Mouse (Mus musculus): ENCODE data around the gene Tspan9. TPM values are rescaled to one million over a fixed set of nuclear protein-coding genes. Genes with fewer than 3 reads are reported as not detected.

Gene Tspan9
- polyA plus RNA-seq, 1 experiment = 312 TPM

DNA sequence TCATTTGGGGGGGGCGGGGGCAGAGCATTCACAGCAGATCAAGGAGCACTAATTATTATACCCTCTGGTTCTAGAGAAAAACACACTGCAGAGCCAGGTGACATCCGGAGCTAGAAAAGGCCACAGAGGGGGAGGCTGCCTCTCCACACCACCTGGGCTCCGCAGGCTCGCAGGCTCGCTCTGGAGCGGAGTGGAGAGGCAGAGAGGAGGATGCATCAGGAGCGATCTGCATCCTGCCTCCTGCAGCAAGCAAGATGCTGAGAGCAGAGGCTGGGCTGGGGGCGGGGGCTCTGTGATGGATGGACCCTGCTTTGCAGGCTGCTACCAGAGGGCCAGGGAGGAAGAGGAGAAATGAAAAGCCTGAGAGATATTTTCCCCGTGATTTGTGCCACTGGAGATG lies 84.8 kb downstream of the Tspan9 start:
- H3K4me3 ChIP-seq (replicated peaks; ENCODE audit: extremely low read depth, low read depth, low read length) = no peak overlapping the region
- TF ChIP-seq CTCF (IDR thresholded peaks at IDR 0.05; ENCODE audit: insufficient read depth, low read length) (no peak), POLR2A (IDR thresholded peaks at IDR 0.05; ENCODE audit: borderline replicate concordance, extremely low read depth, low read depth, low read length) (no peak)
- H3K4me1 ChIP-seq (ENCODE audit: control insufficient read depth, insufficient read depth, low read length) = peaks cover 1% of the 10 kb centered on the region; the same call in 1 of the 2 replicates
- DNase-seq = no peak
- WGBS = 75% methylated on average over 9 of the region's 9 CpGs

DNA sequence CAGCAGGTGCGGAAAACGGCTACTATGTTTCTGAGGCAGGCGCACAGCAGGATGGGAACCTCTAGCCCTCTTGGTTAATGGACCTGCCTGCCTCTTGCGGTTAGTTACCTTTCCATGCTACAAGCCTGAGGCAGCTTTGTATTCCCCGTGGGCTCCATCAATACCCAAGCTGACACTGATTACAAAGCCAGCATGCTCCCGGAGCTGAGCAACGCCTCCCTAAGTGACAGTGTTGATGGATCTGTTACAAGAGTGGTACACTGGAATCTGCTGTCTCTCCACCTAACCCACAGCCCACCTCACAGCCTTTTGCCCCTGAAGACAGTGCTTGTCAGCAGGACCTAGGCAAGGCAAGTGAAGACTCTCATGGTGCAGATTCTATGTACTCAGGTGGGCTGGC lies 85.2 kb downstream of the Tspan9 start:
- peaks cover 4% of the 10 kb centered on the region; the same call in 1 of the 2 replicates for H3K4me1 ChIP-seq (ENCODE audit: control insufficient read depth, insufficient read depth, low read length)
- WGBS = 77% methylated on average over 7 of the region's 7 CpGs
- DNase-seq = no peak
- H3K4me3 ChIP-seq (replicated peaks; ENCODE audit: extremely low read depth, low read depth, low read length) = no peak overlapping the region
- TF ChIP-seq CTCF (IDR thresholded peaks at IDR 0.05; ENCODE audit: insufficient read depth, low read length) (no peak), POLR2A (IDR thresholded peaks at IDR 0.05; ENCODE audit: borderline replicate concordance, extremely low read depth, low read depth, low read length) (no peak)

DNA sequence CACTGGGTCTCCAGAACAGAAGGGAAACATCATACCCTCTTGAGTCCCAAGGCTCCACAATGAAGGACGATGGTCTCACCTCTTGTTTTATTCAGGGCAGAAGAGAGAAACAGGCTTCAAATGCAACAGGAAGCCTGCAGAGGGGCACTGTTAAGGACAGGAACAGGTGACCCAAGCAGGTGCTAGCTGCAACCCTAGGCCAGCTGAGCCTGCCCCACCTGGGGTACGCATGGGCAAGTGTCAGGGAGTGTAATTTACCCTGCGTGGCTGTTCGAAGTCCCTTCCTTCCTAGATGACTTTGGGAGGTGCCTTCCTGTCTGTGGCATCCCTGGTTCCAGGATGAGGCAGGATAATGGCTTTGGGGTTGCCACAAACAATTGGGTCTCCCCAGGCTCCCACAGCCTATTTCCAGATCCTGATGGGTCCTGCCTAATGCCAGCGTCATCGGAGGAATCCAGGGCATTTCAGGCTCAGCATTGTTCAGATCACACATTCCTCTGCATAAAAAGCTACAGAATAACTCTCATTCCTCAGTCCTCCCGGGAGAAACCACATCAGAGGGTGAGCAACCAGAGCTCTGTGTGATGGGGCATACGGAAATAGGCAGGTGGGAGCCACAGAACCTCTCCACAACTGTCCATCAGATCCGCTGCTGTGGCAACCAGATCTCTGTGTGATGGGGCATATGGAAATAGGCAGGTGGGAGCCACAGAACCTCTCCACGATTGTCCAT lies 90.2 kb downstream of the Tspan9 start:
- TF ChIP-seq CTCF (IDR thresholded peaks at IDR 0.05; ENCODE audit: insufficient read depth, low read length) (no peak), POLR2A (IDR thresholded peaks at IDR 0.05; ENCODE audit: borderline replicate concordance, extremely low read depth, low read depth, low read length) (no peak)
- no peak for DNase-seq
- WGBS = 59% methylated on average over 10 of the region's 10 CpGs
- Histone ChIP-seq H3K4me1 (ENCODE audit: control insufficient read depth, insufficient read depth, low read length) (peaks cover 4% of the 10 kb centered on the region; the same call in 1 of the 2 replicates), H3K4me3 (replicated peaks; ENCODE audit: extremely low read depth, low read depth, low read length) (no peak overlapping the region)

DNA sequence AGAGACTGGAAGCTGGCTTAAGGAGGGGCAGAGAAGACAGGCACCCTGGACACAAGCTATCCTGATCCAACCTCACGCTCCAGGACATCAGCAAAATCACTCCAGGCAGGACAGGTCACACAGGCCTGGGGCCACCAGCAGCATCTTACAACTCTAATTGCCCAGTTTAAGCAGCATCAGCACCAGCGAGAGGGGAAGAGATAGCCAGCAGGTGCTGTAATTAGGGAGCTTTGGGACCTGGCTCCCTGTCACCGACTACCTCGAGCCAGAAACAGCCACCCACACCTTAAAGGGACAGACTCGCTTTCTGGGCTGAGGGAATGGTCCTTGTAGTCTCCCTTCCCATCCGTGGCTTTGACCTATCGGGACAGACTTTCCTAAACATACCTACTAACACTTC lies 95.7 kb downstream of the Tspan9 start:
- 72% methylated on average over 7 of the region's 7 CpGs for WGBS
- DNase-seq = no peak
- peaks cover 8% of the 10 kb centered on the region for H3K4me1 ChIP-seq (ENCODE audit: control insufficient read depth, insufficient read depth, low read length)
- H3K4me3 ChIP-seq (replicated peaks; ENCODE audit: extremely low read depth, low read depth, low read length) = no peak overlapping the region
- TF ChIP-seq CTCF (IDR thresholded peaks at IDR 0.05; ENCODE audit: insufficient read depth, low read length) (no peak), POLR2A (IDR thresholded peaks at IDR 0.05; ENCODE audit: borderline replicate concordance, extremely low read depth, low read depth, low read length) (no peak)

DNA sequence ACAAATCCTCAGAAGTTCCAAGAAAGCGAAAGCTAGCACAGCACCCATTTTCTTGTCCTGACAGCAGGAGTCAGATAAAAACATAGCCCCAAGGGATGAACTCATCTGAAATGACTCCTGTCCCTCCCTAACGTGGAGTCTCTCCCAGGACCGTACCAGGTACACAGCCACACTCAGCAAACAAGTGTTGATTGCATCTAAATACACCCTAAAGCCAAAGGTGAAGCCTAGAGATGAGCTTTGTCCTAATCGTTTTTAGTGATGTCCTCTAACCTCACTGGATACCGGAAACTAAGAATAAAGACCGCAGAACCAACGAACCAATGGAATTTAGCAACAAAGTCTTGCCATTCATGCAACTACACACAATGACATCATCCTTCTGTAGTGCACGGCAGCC lies 96.2 kb downstream of the Tspan9 start:
- WGBS = 82% methylated on average over 8 of the region's 8 CpGs
- TF ChIP-seq POLR2A (IDR thresholded peaks at IDR 0.05; ENCODE audit: borderline replicate concordance, extremely low read depth, low read depth, low read length) (no peak), CTCF (IDR thresholded peaks at IDR 0.05; ENCODE audit: insufficient read depth, low read length) (no peak)
- H3K4me3 ChIP-seq (replicated peaks; ENCODE audit: extremely low read depth, low read depth, low read length) = no peak overlapping the region
- H3K4me1 ChIP-seq (ENCODE audit: control insufficient read depth, insufficient read depth, low read length) = peaks cover 8% of the 10 kb centered on the region
- DNase-seq = no peak

DNA sequence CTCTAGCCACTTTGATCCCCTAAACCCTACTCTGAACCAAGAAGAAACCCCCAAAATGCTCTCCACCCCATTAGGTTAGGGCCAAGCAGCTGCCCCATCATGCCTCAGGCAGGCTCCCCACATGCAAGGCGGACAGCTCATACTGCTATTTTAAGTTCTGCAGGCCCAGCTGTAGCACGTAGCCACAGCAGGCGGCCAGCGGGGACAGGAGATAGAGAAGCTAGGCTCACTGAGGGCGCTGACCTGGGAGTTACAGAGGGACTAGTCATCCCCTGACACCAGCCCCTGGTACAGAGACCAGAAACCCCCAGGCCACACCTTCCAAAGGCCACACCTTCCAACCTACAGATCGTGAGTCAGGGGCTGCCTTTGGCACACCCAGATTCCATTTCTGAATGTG lies 96.6 kb downstream of the Tspan9 start:
- H3K4me1 ChIP-seq (ENCODE audit: control insufficient read depth, insufficient read depth, low read length) = peaks cover 11% of the 10 kb centered on the region
- TF ChIP-seq POLR2A (IDR thresholded peaks at IDR 0.05; ENCODE audit: borderline replicate concordance, extremely low read depth, low read depth, low read length) (no peak), CTCF (IDR thresholded peaks at IDR 0.05; ENCODE audit: insufficient read depth, low read length) (no peak)
- WGBS = 54% methylated on average over 6 of the region's 6 CpGs
- H3K4me3 ChIP-seq (replicated peaks; ENCODE audit: extremely low read depth, low read depth, low read length) = no peak overlapping the region
- no peak for DNase-seq

DNA sequence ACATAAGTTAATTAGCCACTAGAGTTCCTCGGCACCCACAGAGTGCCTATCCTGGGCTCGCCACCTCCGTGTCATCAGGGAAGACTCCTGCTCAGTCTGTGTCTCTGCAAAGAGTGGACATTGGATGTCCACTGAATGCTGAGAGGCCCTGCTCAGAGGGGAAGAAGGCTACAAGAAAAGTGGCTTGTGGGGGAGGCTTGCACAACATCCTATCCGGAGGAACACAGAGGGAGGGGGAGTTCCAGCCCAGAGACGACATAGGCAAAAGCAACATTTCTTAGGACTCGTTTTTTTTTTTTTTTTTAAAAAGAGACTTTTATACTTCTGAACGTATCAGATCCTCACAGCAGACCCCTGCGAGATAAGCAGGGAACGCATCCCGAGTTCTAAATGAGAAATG lies 98.7 kb downstream of the Tspan9 start:
- Histone ChIP-seq H3K4me1 (ENCODE audit: control insufficient read depth, insufficient read depth, low read length) (peaks cover 11% of the 10 kb centered on the region), H3K4me3 (replicated peaks; ENCODE audit: extremely low read depth, low read depth, low read length) (no peak overlapping the region)
- no peak for TF ChIP-seq POLR2A (IDR thresholded peaks at IDR 0.05; ENCODE audit: borderline replicate concordance, extremely low read depth, low read depth, low read length)
- no peak for TF ChIP-seq CTCF (IDR thresholded peaks at IDR 0.05; ENCODE audit: insufficient read depth, low read length)
- DNase-seq = no peak
- WGBS = 59% methylated on average over 10 of the region's 10 CpGs

DNA sequence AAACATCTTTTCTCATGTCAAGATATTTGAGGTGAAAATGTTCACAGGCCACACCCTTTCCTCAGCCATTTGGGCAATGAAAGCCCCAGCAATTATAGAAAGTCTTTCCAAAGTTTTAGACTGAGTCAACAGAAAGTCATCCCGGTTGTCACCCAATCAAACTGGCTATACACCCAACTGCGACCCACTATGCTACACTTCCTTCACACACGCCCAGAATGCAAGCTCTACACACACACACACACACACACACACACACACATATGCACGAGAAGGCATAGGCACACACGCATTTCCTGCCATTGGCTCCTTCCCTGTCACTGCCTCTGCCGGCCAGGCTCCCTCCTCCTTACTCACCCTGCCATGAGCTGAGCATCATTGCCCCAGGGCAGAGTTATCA lies 99.9 kb downstream of the Tspan9 start:
- TF ChIP-seq POLR2A (IDR thresholded peaks at IDR 0.05; ENCODE audit: borderline replicate concordance, extremely low read depth, low read depth, low read length) = no peak
- no peak for TF ChIP-seq CTCF (IDR thresholded peaks at IDR 0.05; ENCODE audit: insufficient read depth, low read length)
- Histone ChIP-seq H3K4me3 (replicated peaks; ENCODE audit: extremely low read depth, low read depth, low read length) (no peak overlapping the region), H3K4me1 (ENCODE audit: control insufficient read depth, insufficient read depth, low read length) (peaks cover 12% of the 10 kb centered on the region)
- WGBS = 37% methylated on average over 6 of the region's 6 CpGs
- DNase-seq = no peak

DNA sequence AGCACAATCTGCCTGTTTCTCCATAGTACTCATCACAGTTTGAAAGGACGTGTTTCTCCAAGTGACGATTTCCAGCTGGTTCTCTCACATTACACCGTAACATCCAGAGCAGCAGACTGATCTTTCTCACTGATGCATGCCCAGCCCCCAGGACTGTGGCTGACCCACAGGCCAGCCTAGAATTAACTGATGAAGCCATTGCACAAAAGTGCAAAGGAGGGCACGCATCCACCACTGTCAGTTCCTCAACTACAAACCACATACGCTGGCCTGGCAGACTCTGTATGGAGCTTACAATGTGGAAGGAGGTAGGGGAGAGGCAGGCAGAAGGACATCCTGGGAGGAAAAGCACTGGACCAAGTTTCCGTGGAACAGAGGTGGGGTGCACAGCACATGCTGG lies 101.6 kb downstream of the Tspan9 start:
- TF ChIP-seq POLR2A (IDR thresholded peaks at IDR 0.05; ENCODE audit: borderline replicate concordance, extremely low read depth, low read depth, low read length) = no peak
- no peak for TF ChIP-seq CTCF (IDR thresholded peaks at IDR 0.05; ENCODE audit: insufficient read depth, low read length)
- H3K4me1 ChIP-seq (ENCODE audit: control insufficient read depth, insufficient read depth, low read length) = peaks cover 21% of the 10 kb centered on the region
- no peak for DNase-seq
- H3K4me3 ChIP-seq (replicated peaks; ENCODE audit: extremely low read depth, low read depth, low read length) = no peak overlapping the region
- 57% methylated on average over 6 of the region's 6 CpGs for WGBS

DNA sequence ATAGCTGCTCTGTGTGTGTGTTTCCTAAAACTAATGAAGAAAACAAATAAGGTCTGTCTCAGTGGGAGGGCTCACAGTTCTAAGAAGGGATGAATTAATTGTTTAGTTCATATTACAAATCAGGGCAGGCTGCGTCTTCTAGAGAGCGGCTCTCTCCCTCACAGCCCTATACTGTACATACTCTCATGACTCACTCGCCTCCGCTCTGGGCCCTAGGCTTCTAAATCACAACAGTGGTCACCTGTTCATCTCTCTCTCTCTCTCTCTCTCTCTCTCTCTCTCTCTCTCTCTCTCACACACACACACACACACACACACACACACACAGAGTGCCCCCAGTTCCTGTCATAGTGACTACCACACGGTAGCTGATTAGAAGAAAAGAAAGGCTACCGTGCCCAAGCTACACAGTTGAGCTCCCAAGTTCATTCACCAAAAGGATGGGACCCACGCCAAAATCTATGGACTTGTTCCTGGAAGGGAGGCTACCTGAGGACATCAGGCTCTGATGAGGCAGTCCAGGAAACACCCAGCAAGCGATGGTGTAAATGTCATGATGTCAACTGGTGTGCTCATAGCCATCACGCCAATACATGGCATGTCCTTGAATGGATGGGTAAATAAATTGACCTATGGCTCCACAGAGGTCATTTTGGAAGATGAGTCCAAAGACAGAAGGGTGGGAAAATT lies 104.2 kb downstream of the Tspan9 start:
- TF ChIP-seq POLR2A (IDR thresholded peaks at IDR 0.05; ENCODE audit: borderline replicate concordance, extremely low read depth, low read depth, low read length) (no peak), CTCF (IDR thresholded peaks at IDR 0.05; ENCODE audit: insufficient read depth, low read length) (no peak)
- Histone ChIP-seq H3K4me1 (ENCODE audit: control insufficient read depth, insufficient read depth, low read length) (peaks cover 23% of the 10 kb centered on the region), H3K4me3 (replicated peaks; ENCODE audit: extremely low read depth, low read depth, low read length) (no peak overlapping the region)
- 68% methylated on average over 9 of the region's 9 CpGs for WGBS
- DNase-seq = no peak
